Mouse (Mus musculus) hindbrain, embryonic 16.5 days (tissue): ENCODE measurements around the gene Sytl5. TPM values are rescaled to one million over a fixed set of nuclear protein-coding genes. Genes with fewer than 3 reads are reported as not detected.

Experiments
- ATAC-seq: fragments of 200-750 bp; cut with Nextera tagmentation; 2 replicates; pipeline ENCODE4 v1.8.0; 2017; ENCODE audit warnings: moderate TSS enrichment, moderate library complexity
- H3K27ac ChIP-seq: fragments of 300-500 bp; sonication (generic); 2 replicates; pipeline ENCODE4 v1.5.1; 2014; ENCODE audit warnings: low read depth, mild to moderate bottlenecking, control low read depth, low read length, moderate library complexity
- H3K27me3 ChIP-seq: fragments of 300-500 bp; sonication (generic); replicated peaks from 2 replicates; pipeline ENCODE4 v1.6.1; 2014; ENCODE audit warnings: low read length; ENCODE audit not compliant: control insufficient read depth, insufficient read depth
- H3K36me3 ChIP-seq: fragments of 300-500 bp; sonication (generic); 2 replicates; pipeline ENCODE4 v1.6.1; 2014; ENCODE audit warnings: mild to moderate bottlenecking, low read length, moderate library complexity, mixed read lengths; ENCODE audit not compliant: control insufficient read depth, insufficient read depth
- H3K4me1 ChIP-seq: fragments of 300-500 bp; sonication (generic); 2 replicates; pipeline ENCODE4 v1.6.1; 2014; ENCODE audit warnings: low read depth, low read length; ENCODE audit not compliant: control insufficient read depth, insufficient read depth
- H3K4me2 ChIP-seq: fragments of 300-500 bp; sonication (generic); 2 replicates; pipeline ENCODE4 v1.6.1; 2014; ENCODE audit warnings: mild to moderate bottlenecking, low read length, control low read depth, moderate library complexity
- H3K4me3 ChIP-seq: fragments of 300-500 bp; sonication (generic); 2 replicates; pipeline ENCODE4 v1.5.1; 2014; ENCODE audit warnings: mild to moderate bottlenecking, low read length, control low read depth, moderate library complexity
- H3K9ac ChIP-seq: fragments of 300-500 bp; sonication (generic); 2 replicates; pipeline ENCODE4 v1.6.1; 2014; ENCODE audit warnings: low read depth, mild to moderate bottlenecking, control low read depth, low read length, moderate library complexity
- H3K9me3 ChIP-seq: fragments of 300-500 bp; sonication (generic); 2 replicates; pipeline ENCODE4 v1.6.1; 2014; ENCODE audit warnings: mild to moderate bottlenecking, low read length, moderate library complexity; ENCODE audit not compliant: control insufficient read depth
- WGBS: fragments of 180-500 bp; shearing (Covaris S2); extraction: QIAGEN DNeasy Blood & Tissue Kit; methylation state at CpG from one replicate; pipeline ENCODE4 v1.1.7; 2014; 5-methylcytosine and 5-hydroxymethylcytosine counted together
- polyA plus RNA-seq: library from polyadenylated mRNA; unstranded; fragments of >200 nt; fragmentation: Nextera tagmentation; extraction: Ambion mirVana; gene quantifications from 2 replicates; pipeline ENCODE4 v1.2.1, GENCODE M21; 2015

Gene Sytl5
- polyA plus RNA-seq = 0.38 and 0.47 TPM in 2 replicates

- H3K36me3 ChIP-seq = no peaks in the 10 kb centered on the region
- no peak within 1 kb of the TSS for H3K4me3 ChIP-seq
- H3K27me3 ChIP-seq = no peaks in the 10 kb centered on the region
- no peak within 1 kb of the TSS for H3K4me2 ChIP-seq
- no peak within 1 kb of the TSS for H3K27ac ChIP-seq
- no peak for ATAC-seq
- 64% methylated on average over 2 of the region's 2 CpGs for WGBS
- H3K9me3 ChIP-seq = no peaks in the 10 kb centered on the region
- no peak within 1 kb of the TSS for H3K9ac ChIP-seq
- H3K4me1 ChIP-seq = no peaks in the 10 kb centered on the region
Measured at GRCm38 (mm10) chrX:9885322-9885721, at the start of gene Sytl5. Gene Sytl5 (plus strand): TSS chrX:9885622.

- Histone ChIP-seq H3K27ac (no peak within 1 kb of the TSS), H3K27me3 (no peaks in the 10 kb centered on the region), H3K9me3 (no peaks in the 10 kb centered on the region), H3K4me2 (no peak within 1 kb of the TSS), H3K4me1 (no peaks in the 10 kb centered on the region), H3K36me3 (no peaks in the 10 kb centered on the region), H3K9ac (no peak within 1 kb of the TSS), H3K4me3 (no peak within 1 kb of the TSS)
- no peak for ATAC-seq
- WGBS = 89% methylated on average over 3 of the region's 3 CpGs
Measured at GRCm38 (mm10) chrX:9846628-9847027, 38.8 kb upstream of the Sytl5 start, which contains the start of gene Hypm. Gene Hypm (plus strand): TSS chrX:9846928.

- no peak within 1 kb of the TSS for H3K4me3 ChIP-seq
- H3K9me3 ChIP-seq = no peaks in the 10 kb centered on the region
- H3K36me3 ChIP-seq = no peaks in the 10 kb centered on the region
- H3K27ac ChIP-seq = no peak within 1 kb of the TSS
- H3K4me1 ChIP-seq = no peaks in the 10 kb centered on the region
- H3K27me3 ChIP-seq = no peaks in the 10 kb centered on the region
- H3K9ac ChIP-seq = no peak within 1 kb of the TSS
- no peak for ATAC-seq
- H3K4me2 ChIP-seq = no peak within 1 kb of the TSS
- WGBS = 31% methylated on average over 1 of the region's 1 CpGs
Measured at GRCm38 (mm10) chrX:9849403-9849802, 36.0 kb upstream of the Sytl5 start, which contains the start of gene H2al3. Gene H2al3 (plus strand): TSS chrX:9849703.

GRCm38 (mm10) chrX:9861859-9862258 is 23.6 kb upstream of the Sytl5 start:
- WGBS = 95% methylated on average over 2 of the region's 2 CpGs
- H3K9me3 ChIP-seq = no peaks in the 10 kb centered on the region
- H3K4me2 ChIP-seq = no peak overlapping the region
- no peaks in the 10 kb centered on the region for H3K27me3 ChIP-seq
- H3K36me3 ChIP-seq = no peaks in the 10 kb centered on the region
- H3K4me1 ChIP-seq = no peaks in the 10 kb centered on the region
- no peak overlapping the region for H3K4me3 ChIP-seq
- no peak for ATAC-seq
- no peak overlapping the region for H3K27ac ChIP-seq
- no peak overlapping the region for H3K9ac ChIP-seq

- Histone ChIP-seq H3K9ac (no peak overlapping the region), H3K4me3 (no peak overlapping the region), H3K27ac (no peak overlapping the region), H3K9me3 (no peaks in the 10 kb centered on the region), H3K4me2 (no peak overlapping the region), H3K36me3 (no peaks in the 10 kb centered on the region), H3K4me1 (no peaks in the 10 kb centered on the region), H3K27me3 (no peaks in the 10 kb centered on the region)
- 92% methylated on average over 2 of the region's 2 CpGs for WGBS
- ATAC-seq = no peak
Measured at GRCm38 (mm10) chrX:9875519-9875918, 9.9 kb upstream of the Sytl5 start.

DNA sequence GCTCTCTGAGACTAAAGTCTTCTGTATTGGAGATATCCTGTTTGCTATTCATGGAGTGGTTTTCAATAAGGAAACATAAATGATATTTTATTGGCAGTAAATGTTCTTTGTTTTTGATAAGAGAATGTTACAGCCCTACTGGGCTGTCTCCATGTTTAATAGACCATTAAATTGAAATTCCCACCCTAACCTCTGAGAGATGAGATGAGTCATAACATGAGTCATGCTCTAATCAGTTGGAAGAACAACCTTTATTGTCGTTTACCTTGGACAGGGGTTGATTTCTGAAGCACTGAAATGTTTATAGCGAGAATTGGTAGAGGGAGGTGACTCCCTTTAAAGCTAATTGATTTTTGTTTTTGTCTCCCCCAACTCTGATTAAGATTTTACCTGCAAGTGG is 24.1 kb downstream of the Sytl5 start:
- no peak overlapping the region for H3K4me3 ChIP-seq
- H3K4me2 ChIP-seq = no peak overlapping the region
- H3K9ac ChIP-seq = no peak overlapping the region
- no peaks in the 10 kb centered on the region for H3K36me3 ChIP-seq
- no peaks in the 10 kb centered on the region for H3K9me3 ChIP-seq
- H3K27ac ChIP-seq = no peak overlapping the region
- no peak for ATAC-seq
- H3K27me3 ChIP-seq = no peaks in the 10 kb centered on the region
- WGBS = 58% methylated on average over 2 of the region's 2 CpGs
- no peaks in the 10 kb centered on the region for H3K4me1 ChIP-seq

DNA sequence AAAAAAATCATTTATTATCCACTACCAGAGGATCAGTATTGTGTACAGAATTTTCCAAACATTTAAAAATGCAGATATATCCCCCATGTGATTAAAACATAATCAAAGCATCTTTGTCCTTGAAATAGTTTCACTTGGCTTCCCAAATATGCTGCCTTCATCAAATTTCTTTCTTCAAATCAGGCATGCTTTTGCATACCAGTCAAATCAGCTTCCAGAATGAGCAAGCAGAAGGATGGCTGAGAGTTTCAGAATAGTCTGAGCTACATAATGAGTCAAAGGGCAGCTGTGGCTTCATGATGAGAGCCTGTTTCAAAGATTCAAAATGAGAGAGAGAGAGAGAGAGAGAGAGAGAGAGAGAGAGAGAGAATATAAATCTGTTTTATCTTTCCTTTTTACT is 48.4 kb downstream of the Sytl5 start:
- Histone ChIP-seq H3K27me3 (no peaks in the 10 kb centered on the region), H3K27ac (no peak overlapping the region), H3K4me2 (no peak overlapping the region), H3K4me1 (no peaks in the 10 kb centered on the region), H3K4me3 (no peak overlapping the region), H3K36me3 (no peaks in the 10 kb centered on the region), H3K9me3 (no peaks in the 10 kb centered on the region), H3K9ac (no peak overlapping the region)
- ATAC-seq = no peak

GRCm38 (mm10) chrX:9984094-9984669 is 98.8 kb downstream of the Sytl5 start:
- Histone ChIP-seq H3K27me3 (no peaks in the 10 kb centered on the region), H3K9me3 (no peaks in the 10 kb centered on the region), H3K9ac (no peak overlapping the region), H3K4me2 (no peak overlapping the region), H3K4me3 (no peak overlapping the region), H3K36me3 (no peaks in the 10 kb centered on the region), H3K4me1 (no peaks in the 10 kb centered on the region), H3K27ac (no peak overlapping the region)
- no peak for ATAC-seq

- H3K27ac ChIP-seq = no peak overlapping the region
- H3K4me3 ChIP-seq = no peak overlapping the region
- ATAC-seq = no peak
- no peak overlapping the region for H3K9ac ChIP-seq
- H3K27me3 ChIP-seq = no peaks in the 10 kb centered on the region
- no peaks in the 10 kb centered on the region for H3K9me3 ChIP-seq
- no peak overlapping the region for H3K4me2 ChIP-seq
- H3K36me3 ChIP-seq = no peaks in the 10 kb centered on the region
- 72% methylated on average over 1 of the region's 1 CpGs for WGBS
- no peaks in the 10 kb centered on the region for H3K4me1 ChIP-seq
Measured at GRCm38 (mm10) chrX:10000718-10001117, 115.3 kb downstream of the Sytl5 start.

DNA sequence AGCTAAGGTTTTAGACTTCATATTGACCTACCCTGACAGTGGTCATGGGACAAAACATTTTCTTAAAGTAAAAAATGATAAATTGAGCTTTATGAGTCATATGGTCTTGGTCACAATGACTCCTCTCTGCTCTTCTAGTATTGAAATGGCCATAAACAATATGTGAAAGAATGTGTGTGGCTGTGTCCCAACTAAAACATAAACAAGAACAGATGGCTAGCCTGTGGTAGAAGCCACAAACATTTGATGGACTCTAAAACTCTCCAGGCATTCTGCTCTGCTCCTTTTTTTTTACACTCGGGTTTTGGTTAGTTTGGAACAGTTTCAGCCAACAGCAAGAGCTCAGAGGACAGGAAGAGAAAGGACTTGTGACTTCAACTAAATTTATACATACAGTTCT is 120.5 kb downstream of the Sytl5 start:
- Histone ChIP-seq H3K9me3 (no peaks in the 10 kb centered on the region), H3K27ac (no peak overlapping the region), H3K4me1 (no peaks in the 10 kb centered on the region), H3K9ac (no peak overlapping the region), H3K36me3 (no peaks in the 10 kb centered on the region), H3K4me2 (no peak overlapping the region), H3K27me3 (no peaks in the 10 kb centered on the region), H3K4me3 (no peak overlapping the region)
- 62% methylated on average over 1 of the region's 1 CpGs for whole genome bisulfite sequencing
- no peak for ATAC-seq
